Mouse (Mus musculus) small intestine, adult 2 months (tissue): ENCODE results near the gene Qrfpr. TPM values are rescaled to one million over a fixed set of nuclear protein-coding genes. Genes with fewer than 3 reads are reported as not detected.

Experiments used
- H3K27ac ChIP-seq: fragments of 200-500 bp; 2 replicates; pipeline ENCODE4 v1.5.1; 2012; ENCODE audit warnings: low read depth, low read length, control low read depth, inconsistent platforms; ENCODE audit not compliant: insufficient read depth
- H3K27me3 ChIP-seq: fragments of 200-500 bp; 2 replicates; pipeline ENCODE4 v1.6.1; 2012; ENCODE audit warnings: mild to moderate bottlenecking, moderate library complexity, low read length, inconsistent platforms; ENCODE audit not compliant: control insufficient read depth, insufficient read depth
- H3K36me3 ChIP-seq: fragments of 200-500 bp; 2 replicates; pipeline ENCODE4 v1.6.1; 2012; ENCODE audit warnings: mild to moderate bottlenecking, low read length, control low read depth, inconsistent platforms; ENCODE audit not compliant: control insufficient read depth, insufficient read depth
- H3K4me1 ChIP-seq: fragments of 200-500 bp; 2 replicates; pipeline ENCODE4 v1.6.1; 2012; ENCODE audit warnings: low read length, inconsistent platforms, mixed read lengths; ENCODE audit not compliant: control insufficient read depth, insufficient read depth, insufficient read length
- H3K4me3 ChIP-seq: fragments of 200-500 bp; 2 replicates; pipeline ENCODE4 v1.5.1; 2012; ENCODE audit warnings: low read depth, mild to moderate bottlenecking, control low read depth, inconsistent platforms, low read length, moderate library complexity
- CTCF ChIP-seq: fragments of 200-500 bp; IDR thresholded peaks from 2 replicates; pipeline ENCODE4 v1.5.1; 2012; ENCODE audit warnings: low read depth, mild to moderate bottlenecking, control low read depth, inconsistent platforms, low read length, moderate library complexity, mixed read lengths; ENCODE audit not compliant: insufficient replicate concordance, insufficient read length; ENCODE audit errors: extremely low read depth
- POLR2A ChIP-seq: fragments of 200-500 bp; IDR thresholded peaks from 2 replicates; pipeline ENCODE4 v1.6.1; 2012; ENCODE audit warnings: low read depth, mild to moderate bottlenecking, control low read depth, inconsistent platforms, low read length, moderate library complexity
- WGBS: fragments of 180-500 bp; shearing (Covaris S2); methylation state at CpG from one replicate; pipeline ENCODE4 v1.1.7; 2018; 5-methylcytosine and 5-hydroxymethylcytosine counted together
- polyA plus RNA-seq: library from polyadenylated mRNA; depleted of rRNA; stranded (reverse); fragments of >200 nt; gene quantifications from 2 replicates; pipeline ENCODE4 v1.2.3, GENCODE M21; 2012; rRNA removed

Qrfpr gene
- polyA plus RNA-seq, 1 experiment, result not detected

DNA sequence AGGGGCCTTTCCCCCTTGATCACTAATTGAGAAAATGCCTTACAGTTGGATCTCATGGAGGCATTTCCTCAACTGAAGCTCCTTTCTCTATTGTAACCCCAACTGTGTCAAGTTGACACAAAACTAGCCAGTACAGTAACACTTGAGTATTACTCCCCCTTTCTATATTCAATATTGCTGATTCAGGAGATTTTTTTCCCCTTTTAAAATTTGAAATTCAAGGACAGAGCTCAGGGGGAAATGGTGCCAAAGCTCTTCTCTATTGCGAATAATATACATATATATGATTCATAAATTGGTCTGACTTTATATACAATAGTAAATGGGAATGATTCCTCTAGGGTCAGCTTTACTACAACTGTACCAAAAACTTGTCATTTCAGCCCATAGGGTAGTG lies 71.6 kb downstream of the Qrfpr start:
- no peak overlapping the region for H3K27ac ChIP-seq
- no peak for TF ChIP-seq POLR2A
- TF ChIP-seq CTCF, result no peak
- 9% methylated on average over 1 of the region's 1 CpGs for WGBS

DNA sequence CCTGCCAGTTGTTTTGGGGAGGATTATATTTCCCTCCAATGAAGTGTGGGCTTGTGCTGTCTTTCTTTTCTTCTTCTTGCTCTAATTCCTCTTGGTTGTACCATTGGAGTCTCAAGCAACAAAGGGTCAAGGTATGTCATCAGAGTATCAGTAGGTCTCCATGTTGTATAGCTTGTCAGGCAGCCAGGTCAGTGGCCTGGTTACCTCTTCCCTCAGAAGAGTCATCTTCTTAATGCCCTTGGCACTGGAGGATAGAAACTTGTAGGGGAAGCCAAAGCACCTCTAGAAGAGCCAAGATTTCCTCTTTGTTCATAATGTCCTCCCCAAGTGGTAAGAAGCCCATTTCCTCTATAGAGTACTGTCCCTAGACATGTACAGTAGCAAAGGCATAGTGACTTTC lies 83.1 kb downstream of the Qrfpr start:
- no peak overlapping the region for H3K27ac ChIP-seq
- no peaks in the 10 kb centered on the region for H3K27me3 ChIP-seq
- H3K4me3 ChIP-seq, result no peak overlapping the region
- TF ChIP-seq POLR2A, result no peak
- no peak for TF ChIP-seq CTCF
- H3K36me3 ChIP-seq, result no peaks in the 10 kb centered on the region
- H3K4me1 ChIP-seq, result no peaks in the 10 kb centered on the region

More for the DNA sequence above, 71.6 kb downstream of the Qrfpr start:
- no peaks in the 10 kb centered on the region for H3K27me3 ChIP-seq
- H3K36me3 ChIP-seq, result no peaks in the 10 kb centered on the region
- peaks cover 8% of the 10 kb centered on the region for H3K4me1 ChIP-seq
- peak overlapping the region; percentile 92 for H3K4me3 ChIP-seq

DNA sequence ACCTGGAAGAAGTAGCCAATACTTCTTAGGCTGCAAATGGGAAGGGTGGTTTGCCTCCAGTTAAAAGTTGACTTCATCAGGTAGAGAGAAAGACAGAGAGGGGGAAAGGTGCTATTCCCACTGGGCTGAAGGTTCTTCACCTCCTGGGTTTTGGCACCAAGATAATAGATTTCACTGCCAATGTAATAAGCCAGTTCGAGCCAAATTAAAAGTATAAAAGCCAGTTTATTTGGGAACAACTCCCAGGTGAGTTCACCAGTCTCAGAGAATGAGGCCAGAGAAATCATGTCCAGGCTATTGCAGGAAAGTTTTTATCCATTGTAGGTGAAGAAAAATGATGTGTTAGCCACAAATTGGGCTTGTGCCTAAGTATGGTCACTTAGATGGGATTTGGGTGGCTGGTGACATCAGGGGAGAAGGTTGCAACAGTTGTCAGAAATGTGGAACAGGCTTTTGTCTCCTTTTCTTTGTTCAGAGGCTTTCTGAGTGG lies 83.9 kb downstream of the Qrfpr start:
- WGBS, result 78% methylated on average over 1 of the region's 1 CpGs

DNA sequence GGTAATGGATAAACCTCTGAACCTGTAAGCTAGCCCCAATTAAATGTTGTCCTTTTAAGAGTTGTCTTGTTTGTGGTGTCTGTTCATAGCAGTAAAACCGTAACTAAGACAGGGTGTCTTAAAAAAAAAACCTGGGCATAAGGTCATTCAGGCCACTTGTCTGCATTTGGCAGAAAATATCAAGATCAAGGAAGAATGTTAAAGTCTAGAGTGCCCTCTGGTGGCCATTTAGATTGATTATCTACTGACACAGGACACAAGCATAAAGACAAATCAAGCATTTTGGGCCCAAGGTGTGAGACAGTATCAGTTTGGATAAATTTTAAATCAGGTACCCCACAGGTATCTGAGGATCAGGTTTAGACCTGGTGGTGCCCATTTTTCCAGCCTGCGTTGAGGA lies 84.6 kb downstream of the Qrfpr start:
- TF ChIP-seq CTCF (no peak), POLR2A (no peak)
- Histone ChIP-seq H3K27me3 (no peaks in the 10 kb centered on the region), H3K4me1 (no peaks in the 10 kb centered on the region), H3K4me3 (no peak overlapping the region), H3K36me3 (no peaks in the 10 kb centered on the region), H3K27ac (no peak overlapping the region)
- 32% methylated on average over 2 of the region's 2 CpGs for WGBS

More for the DNA sequence above, 83.9 kb downstream of the Qrfpr start:
- Histone ChIP-seq H3K4me1 (no peaks in the 10 kb centered on the region), H3K36me3 (no peaks in the 10 kb centered on the region), H3K4me3 (no peak overlapping the region), H3K27ac (no peak overlapping the region), H3K27me3 (no peaks in the 10 kb centered on the region)
- no peak for TF ChIP-seq CTCF
- no peak for TF ChIP-seq POLR2A

DNA sequence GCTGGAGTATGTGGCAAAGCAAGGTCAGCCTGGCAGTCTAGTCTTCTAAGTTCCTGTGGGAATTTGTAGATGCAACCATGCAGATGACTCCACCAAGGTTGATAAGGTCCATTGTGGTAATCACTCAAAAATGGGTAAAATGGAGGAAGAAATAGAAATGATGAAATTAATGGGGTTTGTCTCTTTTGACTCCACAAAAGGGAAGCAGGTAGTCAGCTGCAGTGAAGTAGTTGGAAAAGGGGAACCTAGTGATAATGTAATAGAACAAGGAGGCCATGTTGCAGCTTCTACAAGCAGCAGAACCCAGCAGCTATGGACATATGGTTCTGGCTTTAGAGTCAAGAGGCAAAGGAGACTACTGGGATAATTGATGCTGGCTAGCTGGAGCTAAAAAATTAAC lies 86.0 kb downstream of the Qrfpr start:
- no peaks in the 10 kb centered on the region for H3K36me3 ChIP-seq

More for the DNA sequence above, 86.0 kb downstream of the Qrfpr start:
- TF ChIP-seq CTCF, result no peak
- no peak for TF ChIP-seq POLR2A
- Histone ChIP-seq H3K4me3 (no peak overlapping the region), H3K27ac (no peak overlapping the region), H3K4me1 (no peaks in the 10 kb centered on the region), H3K27me3 (no peaks in the 10 kb centered on the region)

Other genes starting within 250 kb of the Qrfpr start
- 3.7 and 7.1 TPM in 2 replicates for gene Mccc1, start 221.6 kb downstream of the Qrfpr start, polyA plus RNA-seq
- gene Ccdc144b, start 168.8 kb downstream of the Qrfpr start, polyA plus RNA-seq, result not detected in 2 replicates
- gene Acad9, start 156.3 kb downstream of the Qrfpr start, polyA plus RNA-seq, result 3.9 and 5.9 TPM in 2 replicates
- gene D3Ertd254e, start 71.3 kb downstream of the Qrfpr start, polyA plus RNA-seq, result 0.13 and 0.29 TPM in 2 replicates